9 mouse cellular contexts compared by ENCODE assay signal in genomic region chr2:90667388-90668265, GRCm38 (mm10). TPM values are rescaled to one million over a fixed set of nuclear protein-coding genes. Genes with fewer than 3 reads are reported as not detected.
DNase-seq lines count a peak whose midpoint lies in the region; ATAC-seq and TF ChIP-seq lines count a peak whose summit lies in the region.
"Had no signal": no experiment of that assay in that cellular context is flagged by ENCODE, and none has a peak within 500 bp of the region (broad histone marks: within the 10 kb centered on the region; RNA-seq: fewer than 3 reads in every experiment).

No protein-coding gene starts in this region.

- H3K9me3 ChIP-seq in kidney, postnatal 0 days (replicated peaks; ENCODE audit: low read length): no peaks in the 10 kb centered on the region
- peaks cover 3% of the 10 kb centered on the region; the same call in 1 of the 2 replicates for H3K9me3 ChIP-seq in midbrain, embryonic 15.5 days

- H3K4me3 ChIP-seq in kidney, postnatal 0 days (replicated peaks; ENCODE audit: low read depth, low read length): no peak overlapping the region
- H3K4me3 ChIP-seq in midbrain, embryonic 15.5 days: no peak overlapping the region

- peak overlapping the region; percentile 21 for H3K4me2 ChIP-seq in kidney, postnatal 0 days (ENCODE audit: low read length)
- H3K4me2 ChIP-seq in midbrain, embryonic 15.5 days: peak overlapping the region; percentile 18

- no peak overlapping the region for H3K27ac ChIP-seq in kidney, postnatal 0 days
- H3K27ac ChIP-seq in midbrain, embryonic 15.5 days: no peak overlapping the region
- H3K27ac ChIP-seq: macrophage had no signal

- H3K36me3 ChIP-seq in kidney, postnatal 0 days (ENCODE audit: insufficient read depth, low read length): no peaks in the 10 kb centered on the region
- H3K36me3 ChIP-seq in midbrain, embryonic 15.5 days (replicated peaks): no peaks in the 10 kb centered on the region

- no peaks in the 10 kb centered on the region; the same call in 1 of the 2 replicates for H3K4me1 ChIP-seq in kidney, postnatal 0 days (replicated peaks; ENCODE audit: insufficient read depth, low read length)
- no peaks in the 10 kb centered on the region; the same call in 1 of the 2 replicates for H3K4me1 ChIP-seq in midbrain, embryonic 15.5 days

- WGBS in kidney, postnatal 0 days: 17% methylated on average over 21 of the region's 21 CpGs
- 54% methylated on average over 21 of the region's 21 CpGs for whole genome bisulfite sequencing in midbrain, embryonic 15.5 days

- TF ChIP-seq CTCF in kidney, postnatal 0 days (IDR thresholded peaks at IDR 0.05; ENCODE audit: low read depth): no peak

- no peak overlapping the region for H3K9ac ChIP-seq in kidney, postnatal 0 days (ENCODE audit: low read depth, low read length)
- H3K9ac ChIP-seq in midbrain, embryonic 15.5 days: no peak overlapping the region

- no peak for DNase-seq in frontal cortex, postnatal 25 days (ENCODE audit: low spot score in 2 of 2)
- DNase-seq in forelimb bud, embryonic 11.5 days (ENCODE audit: low read depth, low spot score): peak; percentile 48
- DNase-seq in kidney, postnatal 0 days (ENCODE audit: low spot score): peak; percentile 43
- DNase-seq in thymus, postnatal 36 days: peak; percentile 24 to 31
- no peak for DNase-seq in urinary bladder, postnatal 14 days (ENCODE audit: low spot score)

- peak; percentile 91 for ATAC-seq in frontal cortex, adult (ENCODE audit: low TSS enrichment)
- peak; percentile 88 for ATAC-seq in activated CD4-positive, CD25-positive, alpha-beta regulatory T cell, adult 4 months
- ATAC-seq in kidney, postnatal 0 days (replicated peaks; ENCODE audit: low FRiP score, low read depth): peak; percentile 84
- ATAC-seq in midbrain, embryonic 15.5 days (replicated peaks): no peak; the same call in 1 of the 2 replicates

- no peaks in the 10 kb centered on the region for H3K27me3 ChIP-seq in kidney, postnatal 0 days (ENCODE audit: insufficient read depth, low read length)
- no peaks in the 10 kb centered on the region for H3K27me3 ChIP-seq in midbrain, embryonic 15.5 days (replicated peaks)

RNA-seq across cellular contexts. Expression of gene Nup160, which starts 9.4 kb away (rescaled TPM):
- 10 to 100 TPM; 23.4 to 28.1 TPM for polyA plus RNA-seq in activated CD4-positive, CD25-positive, alpha-beta regulatory T cell, adult 4 months (2017; shearing (Covaris generic))
- 19.9 and 21.4 TPM in 2 replicates for polyA plus RNA-seq in kidney, postnatal 0 days (2015; fragmentation: Nextera tagmentation; extraction: Ambion mirVana)
- 25.1 and 28.9 TPM in 2 replicates for polyA plus RNA-seq in midbrain, embryonic 15.5 days (2015; fragmentation: Nextera tagmentation; extraction: Ambion mirVana)

Comparison
In these comparisons a context has a peak if more than half of its experiments do, and no peak if none do; other contexts are left out.
1. DNase-seq: peak in forelimb bud, embryonic 11.5 days (single experiment), kidney, postnatal 0 days (single experiment) and thymus, postnatal 36 days (2 of 2); none in frontal cortex, postnatal 25 days (0 of 2) and urinary bladder, postnatal 14 days (single experiment).